Mouse (Mus musculus): ENCODE data around the gene Sec61b. TPM values are rescaled to one million over a fixed set of nuclear protein-coding genes. Genes with fewer than 3 reads are reported as not detected.

The Sec61b gene
- total RNA-seq (2021), result 10 to 100 TPM; 45.2 to 49.7 TPM

DNA sequence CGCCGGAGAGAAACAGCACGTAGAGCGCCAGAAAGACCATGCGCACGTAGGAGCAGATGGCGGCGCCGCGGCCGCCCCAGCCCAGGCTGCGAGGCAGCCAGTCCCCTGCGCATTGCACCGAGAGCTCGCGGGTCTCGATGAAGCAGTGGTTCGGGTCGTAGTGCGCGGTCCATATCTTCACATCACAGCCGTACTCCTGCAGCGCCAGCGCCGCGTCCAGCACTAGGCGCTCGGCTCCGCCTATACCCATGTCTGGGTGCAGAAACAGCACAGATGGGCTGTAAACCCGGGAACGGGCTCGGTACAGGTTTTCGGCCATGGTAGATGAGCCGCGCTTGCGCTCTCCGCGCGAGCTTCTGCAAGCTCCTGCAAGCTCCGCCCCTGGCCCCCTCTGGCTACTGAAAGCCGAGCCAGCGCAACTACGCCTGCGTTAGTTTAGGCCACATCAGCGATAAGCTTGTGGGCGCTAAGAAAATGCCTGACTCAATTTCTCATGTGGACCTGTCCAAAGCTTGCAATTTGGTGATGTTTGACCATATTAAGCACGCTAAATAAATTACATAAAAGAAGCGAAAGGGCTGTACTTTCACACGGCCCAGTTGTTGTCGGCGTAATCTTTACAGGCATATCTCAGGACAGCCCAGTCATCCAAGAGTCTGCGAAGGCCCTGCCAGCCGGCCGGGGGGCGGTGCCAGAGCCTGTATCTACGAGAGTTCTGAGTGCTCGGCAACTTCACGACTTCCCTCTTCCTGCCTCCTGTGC is at the start of gene Sec61b, which contains the start of gene Alg2:
Sec61b (plus strand) TSS at position 691 of the 762 bp plus-strand sequence.
Alg2 (minus strand) TSS at position 366 of the 762 bp plus-strand sequence.
- intact Hi-C loops (cut with DNase I), result loop anchor here (5.0 kb wide), 1 partner anchor 573 kb away; the partner anchor contains the start of gene Nr4a3
- peak; percentile 96 to 97 for DNase-seq (ENCODE audit: low spot score in 2 of 2)

DNA sequence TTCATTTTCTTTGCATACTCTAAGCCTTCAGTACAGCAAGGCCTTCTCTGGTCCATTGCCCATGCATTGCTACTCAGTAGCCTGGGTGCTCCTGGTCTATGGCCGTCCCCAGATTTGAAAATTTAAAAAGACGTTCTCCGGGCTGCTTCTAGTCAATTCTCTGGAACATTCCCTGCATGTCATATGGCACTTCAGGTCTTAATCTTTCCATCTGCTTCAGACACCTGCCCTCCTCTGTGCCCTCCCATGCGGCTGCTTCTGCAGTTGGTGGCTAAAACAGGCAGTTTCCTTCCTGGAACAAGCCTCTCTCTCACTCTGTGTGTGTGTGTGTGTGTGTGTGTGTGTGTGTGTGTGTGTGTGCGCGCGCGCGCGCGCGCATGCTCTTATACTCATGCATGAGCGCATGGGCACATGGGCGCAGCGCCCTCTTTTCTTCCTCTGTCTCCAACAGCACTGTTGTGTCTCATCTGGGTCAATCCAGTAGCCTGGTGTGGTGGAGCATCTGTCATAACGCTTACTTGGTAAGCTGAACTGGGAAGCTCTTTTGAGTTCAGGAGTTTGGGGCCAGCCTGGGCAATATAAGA is 49.1 kb upstream of the Sec61b start:
- no peak for DNase-seq (ENCODE audit: low spot score in 2 of 2)
- intact Hi-C loops (cut with DNase I), result no loop called here

DNA sequence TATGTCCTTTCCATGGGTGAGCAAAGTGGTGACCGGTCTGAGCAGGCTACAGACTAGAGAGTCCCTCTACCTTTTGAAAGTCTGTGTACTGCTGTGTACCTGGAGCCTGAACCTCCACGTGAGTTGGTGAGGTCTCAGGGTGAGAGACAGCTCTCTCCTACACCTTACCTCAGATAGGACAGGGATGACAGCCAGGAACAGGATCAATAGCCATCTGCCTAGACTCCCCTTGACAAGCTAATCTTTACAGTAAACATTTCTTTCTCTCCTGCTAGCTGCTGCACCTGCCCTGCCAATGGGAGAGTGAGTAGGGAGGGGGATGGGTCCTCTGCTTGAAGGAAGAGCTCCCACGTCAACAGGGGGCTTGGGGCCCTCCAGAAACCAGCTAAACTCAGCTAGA is 46.9 kb upstream of the Sec61b start:
- no peak for DNase-seq (ENCODE audit: low spot score in 2 of 2)
- intact Hi-C loops (cut with DNase I), result no loop called here

DNA sequence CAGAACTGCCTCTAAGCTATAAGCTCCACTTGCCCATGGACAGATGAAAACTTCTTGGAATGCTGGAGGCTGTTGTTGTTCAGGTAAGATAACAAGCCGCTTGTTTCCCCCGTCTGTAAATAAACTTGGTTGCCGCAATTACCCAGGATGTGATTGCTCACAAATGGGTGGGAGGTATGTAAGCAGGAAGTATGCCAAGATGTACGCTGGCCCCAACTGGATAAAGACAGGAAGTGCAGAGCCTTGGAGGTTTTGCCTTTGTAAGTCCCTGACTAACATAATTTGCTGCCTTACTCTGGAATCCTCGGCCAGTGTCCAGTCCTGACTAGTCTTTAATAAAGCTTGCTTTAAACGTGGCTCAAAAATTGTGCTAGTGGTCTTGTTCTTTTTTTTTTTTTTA is 43.9 kb upstream of the Sec61b start:
- intact Hi-C loops (cut with DNase I), result loop anchor here (10.0 kb wide), 2 partner anchors 614 to 954 kb away; partner anchors contain the start of gene Nr4a3
- DNase-seq (ENCODE audit: low spot score in 2 of 2), result no peak

DNA sequence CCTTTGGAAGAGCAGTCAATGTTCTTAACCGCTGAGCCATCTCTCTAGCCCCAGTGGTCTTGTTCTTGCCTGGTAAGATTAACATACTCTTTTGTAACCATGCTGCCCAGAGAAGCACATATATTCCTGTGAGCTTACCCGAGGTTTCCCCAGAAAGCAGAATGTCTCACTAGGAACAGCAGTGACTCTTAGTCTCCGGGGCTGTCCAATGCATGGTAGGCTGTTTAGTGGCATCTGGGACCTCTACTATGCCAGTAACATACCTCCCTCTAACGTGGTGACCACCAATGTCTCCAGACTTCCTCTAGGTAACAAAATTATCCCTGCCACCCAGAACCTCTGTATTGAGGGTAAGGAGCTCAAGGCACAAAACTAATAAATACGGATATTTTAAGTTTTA is 43.4 kb upstream of the Sec61b start:
- intact Hi-C loops (cut with DNase I), result loop anchor here (10.0 kb wide), 2 partner anchors 614 to 954 kb away; partner anchors contain the start of gene Nr4a3

DNA sequence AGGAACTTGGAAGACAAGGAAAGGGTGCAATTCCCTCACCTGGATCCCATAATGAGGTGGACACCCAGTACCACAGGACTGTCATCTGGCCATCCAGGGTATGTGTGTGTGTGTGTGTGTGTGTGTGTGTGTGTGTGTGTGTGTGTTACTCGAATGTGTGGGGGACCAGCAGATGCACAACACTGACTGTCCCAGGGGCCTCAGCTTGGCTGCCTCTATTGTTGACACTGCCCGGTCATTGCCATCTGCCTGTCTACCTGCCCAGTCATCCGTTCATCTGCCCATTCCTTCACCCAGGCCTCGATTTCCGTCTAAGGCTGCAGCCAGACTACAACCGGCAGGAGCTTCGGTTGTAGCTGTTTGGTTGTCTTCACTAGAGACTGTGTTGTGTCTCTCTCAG is 41.7 kb upstream of the Sec61b start:
- intact Hi-C loops (cut with DNase I), result loop anchor here (10.0 kb wide), 2 partner anchors 612 to 952 kb away; partner anchors contain the start of gene Nr4a3
- no peak for DNase-seq (ENCODE audit: low spot score in 2 of 2)

More for the DNA sequence above, 43.4 kb upstream of the Sec61b start:
- no peak for DNase-seq (ENCODE audit: low spot score in 2 of 2)

DNA sequence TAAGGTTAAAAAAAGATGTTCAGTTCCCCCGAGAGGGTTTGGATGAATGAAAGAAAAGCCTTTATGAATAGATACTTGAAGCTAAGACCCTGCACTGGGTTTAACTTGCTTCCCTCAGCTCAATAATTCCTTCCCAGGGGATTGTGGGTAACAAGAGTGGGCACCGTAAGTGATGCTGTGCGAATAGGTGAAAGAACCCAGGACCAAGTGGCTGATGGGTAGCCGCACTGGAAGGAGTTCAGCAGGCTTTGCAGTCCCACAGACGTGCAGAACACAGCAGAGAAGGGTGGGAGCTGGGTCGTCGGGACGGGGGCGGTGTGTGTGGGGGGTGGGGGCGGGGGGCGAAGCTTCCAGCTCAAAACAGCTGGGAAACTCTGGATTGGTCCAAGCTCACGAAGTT is 39.3 kb upstream of the Sec61b start:
- intact Hi-C loops (cut with DNase I), result loop anchor here (10.0 kb wide), 2 partner anchors 610 to 950 kb away; partner anchors contain the start of gene Nr4a3
- no peak for DNase-seq (ENCODE audit: low spot score in 2 of 2)

DNA sequence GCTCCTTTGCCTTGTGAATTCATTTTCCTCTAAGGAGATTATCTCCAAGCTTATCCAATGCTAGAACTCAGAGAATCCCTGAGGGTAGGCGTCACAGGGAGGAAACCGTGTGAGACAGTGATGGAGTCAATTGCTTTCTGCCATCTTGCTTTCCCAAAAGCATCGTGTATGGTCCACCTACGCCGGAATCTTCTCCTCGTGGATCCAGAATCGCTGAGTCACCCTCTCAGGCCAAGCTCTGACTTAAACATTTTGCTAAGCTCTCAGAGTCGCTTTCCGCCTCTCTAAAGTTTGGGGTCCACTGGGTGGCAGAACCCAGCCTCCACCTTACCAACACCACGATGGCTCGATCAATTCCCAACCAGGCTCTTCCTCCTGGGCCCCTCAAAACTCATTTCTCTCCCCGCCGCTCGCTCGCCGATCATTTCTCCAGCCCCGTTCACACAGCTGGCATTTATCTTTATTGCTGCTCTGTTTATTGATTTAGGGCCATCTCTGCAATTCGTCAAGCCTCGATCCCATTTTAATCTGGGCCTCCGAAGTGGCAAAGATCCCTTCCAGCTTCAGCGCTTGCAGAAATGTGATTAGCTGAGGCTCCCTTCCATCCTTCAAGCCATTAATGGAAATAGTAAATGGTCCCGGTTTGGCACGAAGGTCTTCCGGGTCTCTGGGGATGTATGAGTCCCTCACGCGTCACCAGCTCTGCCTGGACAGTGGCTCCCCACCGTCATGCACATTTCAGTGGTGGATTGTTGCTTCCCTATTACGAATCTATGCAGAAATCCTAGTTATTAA is 38.7 kb upstream of the Sec61b start:
- DNase-seq (ENCODE audit: low spot score in 2 of 2), result no peak
- intact Hi-C loops (cut with DNase I), result loop anchor here (10.0 kb wide), 2 partner anchors 609 to 949 kb away; partner anchors contain the start of gene Nr4a3

DNA sequence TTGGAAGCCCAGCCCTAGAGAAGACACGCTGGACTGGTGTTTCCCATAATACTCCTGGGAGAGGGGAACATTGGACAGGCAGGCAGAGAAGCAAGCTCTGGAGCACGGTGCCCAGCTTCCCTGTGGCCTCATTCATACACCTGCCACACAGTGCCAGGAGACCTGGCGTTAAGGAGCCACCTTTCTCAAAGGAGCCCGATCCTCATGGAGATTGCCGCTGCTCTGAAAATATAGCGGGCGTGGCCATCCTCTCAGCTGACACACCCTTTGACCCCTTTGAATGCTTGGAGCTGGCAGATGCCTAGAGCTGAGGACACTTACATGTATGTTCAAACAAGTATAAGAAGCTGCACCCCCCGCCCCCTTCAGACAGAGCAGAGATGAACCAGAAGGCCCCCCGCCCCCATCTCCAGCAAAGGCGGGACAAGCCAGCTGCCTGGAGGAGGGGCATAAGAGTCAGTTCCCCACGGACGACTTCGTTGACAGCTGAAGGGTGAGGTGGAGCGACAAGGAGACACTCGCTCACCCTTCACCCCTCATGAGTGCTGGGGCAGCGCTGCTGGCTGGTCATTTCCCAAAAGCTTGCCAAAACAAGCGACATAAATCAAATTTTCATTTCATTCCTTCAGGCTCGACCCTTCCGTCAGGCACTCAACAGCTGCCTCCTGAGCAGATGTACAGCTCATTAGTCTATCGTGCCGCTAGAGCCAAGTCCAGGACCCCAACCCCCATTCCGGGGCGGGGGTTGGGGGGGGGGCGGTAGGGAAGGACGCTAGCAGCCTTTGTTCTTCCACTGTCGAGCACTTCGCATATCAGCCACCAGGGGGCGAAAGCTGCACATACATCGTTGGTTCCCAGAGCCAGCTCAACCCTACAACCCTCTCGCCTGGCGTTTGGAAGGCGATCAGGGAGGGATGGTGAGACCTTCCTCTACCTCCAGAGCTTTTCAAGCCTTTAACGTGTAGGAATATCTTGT is 36.8 kb upstream of the Sec61b start:
- DNase-seq (ENCODE audit: low spot score in 2 of 2), result peak; percentile 83 to 89
- intact Hi-C loops (cut with DNase I), result loop anchor here (10.0 kb wide), 2 partner anchors 607 to 947 kb away; partner anchors contain the start of gene Nr4a3

DNA sequence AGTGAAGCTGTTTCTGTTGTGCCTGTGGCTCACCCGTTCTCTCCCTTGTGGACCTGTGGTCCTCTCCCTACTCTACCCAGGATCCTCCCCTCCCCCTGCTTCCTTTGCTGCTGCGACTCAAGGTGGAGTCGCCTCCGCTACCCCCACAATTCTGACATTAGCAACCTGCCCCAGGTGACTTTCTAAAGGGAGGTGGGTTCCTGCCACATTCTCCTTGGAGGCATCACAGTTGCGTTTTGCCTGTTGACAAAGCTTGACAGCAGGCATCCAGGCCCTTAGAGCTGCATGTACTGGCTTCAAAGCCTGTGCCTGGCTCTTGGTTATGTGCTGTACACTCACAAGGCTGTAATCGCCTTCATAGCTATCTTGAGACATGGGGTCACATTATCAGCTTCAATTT is 35.5 kb upstream of the Sec61b start:
- no peak for DNase-seq (ENCODE audit: low spot score in 2 of 2)
- intact Hi-C loops (cut with DNase I), result loop anchor here (10.0 kb wide), 2 partner anchors 606 to 946 kb away; partner anchors contain the start of gene Nr4a3

DNA sequence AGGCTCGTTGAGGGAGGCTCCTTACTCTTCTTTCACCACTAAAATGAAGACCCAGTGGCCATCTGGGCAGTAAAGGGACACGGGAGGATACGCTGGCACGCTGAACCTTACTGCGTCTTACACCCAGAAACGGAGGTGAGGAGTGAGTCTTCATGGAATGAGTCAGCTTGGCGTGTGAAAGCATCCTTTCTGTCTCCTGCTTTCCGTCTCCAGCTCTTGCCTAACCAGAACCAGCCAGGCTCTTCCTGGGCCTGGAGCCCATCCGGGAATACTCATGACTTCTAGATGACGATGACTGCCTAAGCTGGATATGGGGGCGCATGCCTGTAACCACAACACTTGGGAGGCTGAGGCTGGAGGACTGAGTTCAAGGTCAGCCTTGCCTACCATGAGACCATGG is 33.5 kb upstream of the Sec61b start:
- DNase-seq (ENCODE audit: low spot score in 2 of 2), result peak in 1 of 2 experiments; percentile 39

DNA sequence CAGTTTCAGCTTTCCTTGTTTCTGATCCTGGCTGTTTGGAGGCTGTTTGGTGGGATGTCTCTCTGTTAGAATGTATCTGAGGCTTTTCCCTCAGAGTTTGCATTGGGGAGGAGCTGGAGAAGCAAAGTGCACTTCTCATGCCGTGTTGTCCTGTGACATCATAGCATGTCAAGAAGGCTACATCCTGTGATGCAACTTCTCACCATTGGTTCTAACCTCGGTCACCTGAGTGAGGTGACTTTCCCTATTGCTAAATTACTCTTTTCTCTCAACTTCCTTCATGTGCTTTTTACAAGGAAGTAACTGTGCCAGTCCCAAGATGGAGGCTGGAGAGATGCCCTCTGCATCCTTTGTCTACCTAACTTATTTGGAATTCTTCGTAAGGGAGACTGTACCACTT is 25.9 kb upstream of the Sec61b start:
- no peak for DNase-seq (ENCODE audit: low spot score in 2 of 2)
- intact Hi-C loops (cut with DNase I), result no loop called here

More for the DNA sequence above, 33.5 kb upstream of the Sec61b start:
- intact Hi-C loops (cut with DNase I), result no loop called here

DNA sequence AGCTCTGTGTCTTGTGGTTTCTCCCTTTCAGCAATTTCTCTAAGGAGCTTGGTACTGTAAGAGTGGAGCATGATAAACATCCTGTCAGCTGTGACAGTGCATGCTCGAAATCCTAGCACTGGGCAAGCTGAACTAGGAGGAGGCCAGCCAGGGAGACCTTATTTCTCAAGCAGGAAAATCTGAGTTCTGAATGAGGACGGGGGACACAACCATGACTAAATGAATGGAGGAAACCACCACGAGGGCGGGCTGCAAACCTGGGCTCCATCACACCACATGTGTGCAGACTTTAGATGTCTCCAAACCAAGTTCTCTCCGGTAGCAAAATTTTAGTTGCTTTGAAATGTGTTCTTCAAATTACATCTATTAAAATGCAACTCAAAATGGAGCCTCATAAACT is 25.3 kb upstream of the Sec61b start:
- intact Hi-C loops (cut with DNase I), result no loop called here
- no peak for DNase-seq (ENCODE audit: low spot score in 2 of 2)

DNA sequence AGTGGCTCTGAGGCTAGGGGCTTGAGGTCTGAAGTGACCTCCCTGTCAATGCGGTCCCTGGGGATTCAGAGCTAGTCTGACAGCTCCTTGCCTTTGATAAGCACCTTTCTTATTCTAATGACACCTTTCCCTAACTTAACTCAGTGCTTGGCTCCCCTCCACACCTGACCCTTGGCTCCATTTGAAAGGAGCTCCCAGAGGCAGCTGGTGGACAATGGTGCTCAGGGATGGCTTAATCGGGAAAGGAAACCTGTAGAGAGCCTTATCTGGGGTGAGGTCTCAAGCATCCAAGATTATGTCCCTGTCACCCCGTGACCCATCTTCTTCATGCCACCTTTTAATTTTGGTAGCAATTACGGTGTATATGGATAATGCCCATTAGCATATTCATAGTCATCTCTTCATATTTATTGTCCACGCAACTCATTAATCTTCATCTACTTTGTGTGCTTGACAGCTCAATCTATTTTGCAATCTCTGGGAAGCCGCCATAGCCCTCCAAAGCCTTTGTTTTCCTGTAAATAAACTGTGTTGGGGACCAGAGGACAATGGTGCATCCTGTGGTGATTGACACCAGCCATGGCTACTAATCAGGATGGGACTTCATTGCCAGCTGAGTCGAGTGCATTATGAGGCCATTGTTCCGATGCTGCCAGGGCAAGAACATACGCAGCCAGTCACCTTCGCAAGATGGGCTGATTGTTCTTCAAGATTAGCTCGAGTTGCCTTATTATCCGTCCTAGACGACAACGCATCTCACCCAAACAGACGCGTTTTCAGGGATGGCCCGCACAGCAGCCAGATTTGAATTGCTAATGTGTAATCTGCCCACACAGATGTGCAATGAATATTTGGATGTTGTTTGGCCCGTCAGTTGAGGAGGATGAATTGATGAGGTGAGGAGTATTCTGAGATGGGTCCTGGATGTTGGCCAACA is 24.6 kb upstream of the Sec61b start:
- no peak for DNase-seq (ENCODE audit: low spot score in 2 of 2)
- intact Hi-C loops (cut with DNase I), result no loop called here

DNA sequence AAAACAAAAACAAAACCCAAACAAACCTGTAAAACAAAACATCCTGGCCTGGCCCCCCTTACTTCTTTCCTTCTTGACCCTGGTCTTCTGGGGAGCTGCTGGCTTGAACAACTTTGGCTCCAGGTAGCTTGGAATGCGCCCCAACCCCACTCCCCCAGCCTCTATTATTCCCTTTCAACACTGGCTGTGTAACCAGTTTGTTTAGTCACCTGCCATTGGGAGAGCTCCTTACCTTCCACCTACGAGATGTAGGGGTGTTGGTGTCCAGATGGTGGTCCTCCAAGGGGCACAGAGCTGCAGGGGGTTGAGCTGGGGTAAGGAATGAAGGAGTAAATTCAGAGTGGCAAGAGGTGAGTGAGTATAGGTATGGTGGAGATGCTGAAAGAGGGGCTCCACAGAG is 7.3 kb upstream of the Sec61b start:
- no peak for DNase-seq (ENCODE audit: low spot score in 2 of 2)
- intact Hi-C loops (cut with DNase I), result no loop called here

DNA sequence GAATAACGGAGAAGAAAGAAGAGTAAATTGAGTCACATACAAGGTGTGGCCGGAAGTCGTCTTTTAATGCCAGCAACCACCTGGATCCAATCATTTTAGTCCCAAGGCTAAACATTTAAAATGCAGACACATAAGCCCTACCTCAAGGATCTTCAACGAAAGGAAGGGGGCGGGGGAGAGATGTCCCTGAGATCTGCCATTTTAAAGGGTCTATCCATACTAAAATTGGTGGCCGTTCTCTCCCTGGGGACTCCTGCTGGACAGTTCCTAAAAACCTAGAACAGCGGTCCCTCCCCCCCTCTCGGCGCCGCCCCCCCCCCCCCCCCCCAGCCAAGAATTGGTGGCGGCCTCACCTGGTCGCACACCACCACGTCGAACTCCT is 881 bp upstream of the Sec61b start:
- intact Hi-C loops (cut with DNase I), result loop anchor here (5.0 kb wide), 1 partner anchor 574 kb away; the partner anchor contains the start of gene Nr4a3
- DNase-seq (ENCODE audit: low spot score in 2 of 2), result peak in 1 of 2 experiments; percentile 13

All from left cerebral cortex, postnatal 36 days (tissue).